Mouse (Mus musculus) embryonic facial prominence, embryonic 12.5 days (tissue): Measurements from ENCODE around the gene Plagl2. TPM values are rescaled to one million over a fixed set of nuclear protein-coding genes. Genes with fewer than 3 reads are reported as not detected.

Experiments
- ATAC-seq: fragments of 200-750 bp; cut with Nextera tagmentation; 2 replicates; pipeline ENCODE4 v1.8.0; 2017; ENCODE audit not compliant: insufficient number of reproducible peaks, insufficient read depth, low FRiP score, low TSS enrichment
- H3K27ac ChIP-seq: fragments of 300-500 bp; sonication (generic); 2 replicates; pipeline ENCODE4 v1.5.1; 2016; ENCODE audit warnings: mild to moderate bottlenecking
- H3K27me3 ChIP-seq: fragments of 300-500 bp; sonication (generic); 2 replicates; pipeline ENCODE4 v1.6.1; 2016; ENCODE audit warnings: mild to moderate bottlenecking, moderate library complexity
- H3K36me3 ChIP-seq: fragments of 300-500 bp; sonication (generic); 2 replicates; pipeline ENCODE4 v1.6.1; 2016; ENCODE audit warnings: mild to moderate bottlenecking
- H3K4me1 ChIP-seq: fragments of 300-500 bp; sonication (generic); 2 replicates; pipeline ENCODE4 v1.6.1; 2016
- H3K4me2 ChIP-seq: fragments of 300-500 bp; sonication (generic); replicated peaks from 2 replicates; pipeline ENCODE4 v1.6.1; 2016; ENCODE audit warnings: mild to moderate bottlenecking, moderate library complexity
- H3K4me3 ChIP-seq: fragments of 300-500 bp; sonication (generic); 2 replicates; pipeline ENCODE4 v1.5.1; 2016; ENCODE audit warnings: mild to moderate bottlenecking
- H3K9ac ChIP-seq: fragments of 300-500 bp; sonication (generic); 2 replicates; pipeline ENCODE4 v1.6.1; 2016; ENCODE audit warnings: mild to moderate bottlenecking, moderate library complexity
- H3K9me3 ChIP-seq: fragments of 300-500 bp; sonication (generic); 2 replicates; pipeline ENCODE4 v1.6.1; 2016; ENCODE audit warnings: mild to moderate bottlenecking, moderate library complexity
- WGBS: fragments of 180-500 bp; shearing (Covaris S2); methylation state at CpG from one replicate; pipeline ENCODE4 v1.1.7; 2016; 5-methylcytosine and 5-hydroxymethylcytosine counted together
- polyA plus RNA-seq: library from polyadenylated mRNA; unstranded; fragments of >200 nt; fragmentation: Nextera tagmentation; extraction: Ambion mirVana; gene quantifications from 2 replicates; pipeline ENCODE4 v1.2.1, GENCODE M21; 2016

The Plagl2 gene
- polyA plus RNA-seq, 1 experiment from 2014 or later = 16.7 TPM

DNA sequence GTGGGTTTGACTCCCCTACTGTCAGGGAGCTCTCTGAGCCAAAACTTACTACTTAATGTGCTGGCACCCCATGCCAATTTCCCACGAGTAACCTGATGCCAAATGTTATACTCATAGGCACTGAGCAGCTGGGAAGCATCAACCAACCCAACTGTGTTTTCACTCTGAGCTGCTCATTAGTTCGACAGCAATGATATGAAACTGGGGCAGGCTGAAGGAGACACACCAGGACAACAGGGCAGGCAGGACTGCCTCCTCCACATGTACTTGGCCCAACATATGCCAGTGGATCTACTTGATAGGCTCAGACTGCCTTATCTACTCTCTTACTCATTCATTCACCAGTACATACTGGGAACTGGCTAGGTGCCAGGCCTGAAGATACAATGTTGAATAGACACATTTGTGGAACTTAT lies 55.0 kb downstream of the Plagl2 start:
- H3K27me3 ChIP-seq = no peaks in the 10 kb centered on the region
- 66% methylated on average over 2 of the region's 2 CpGs for WGBS

DNA sequence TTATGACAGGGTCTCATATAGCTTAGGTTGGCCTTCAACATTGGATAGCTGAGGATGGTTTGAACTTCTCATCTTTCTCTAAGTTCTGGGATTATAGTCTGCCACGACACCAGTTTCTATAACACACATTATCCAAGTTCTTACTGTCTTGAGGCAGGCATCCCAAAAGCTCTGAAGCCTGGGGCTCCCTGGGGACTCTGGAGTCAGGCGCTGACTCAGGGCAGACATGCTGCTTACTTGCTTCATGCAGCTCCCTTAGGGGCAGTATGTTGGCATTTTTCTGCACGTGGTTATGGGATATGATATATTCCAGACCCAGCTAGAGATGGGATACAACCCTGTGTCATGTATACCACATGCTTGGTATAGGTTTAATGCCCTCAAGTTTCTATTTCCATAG lies 61.3 kb downstream of the Plagl2 start:
- 77% methylated on average over 3 of the region's 3 CpGs for WGBS

More for the DNA sequence above, 55.0 kb downstream of the Plagl2 start:
- Histone ChIP-seq H3K9me3 (no peaks in the 10 kb centered on the region), H3K4me1 (no peaks in the 10 kb centered on the region), H3K4me3 (no peak overlapping the region), H3K27ac (no peak overlapping the region), H3K4me2 (no peak overlapping the region), H3K9ac (no peak overlapping the region), H3K36me3 (peaks cover 88% of the 10 kb centered on the region)
- ATAC-seq = no peak

DNA sequence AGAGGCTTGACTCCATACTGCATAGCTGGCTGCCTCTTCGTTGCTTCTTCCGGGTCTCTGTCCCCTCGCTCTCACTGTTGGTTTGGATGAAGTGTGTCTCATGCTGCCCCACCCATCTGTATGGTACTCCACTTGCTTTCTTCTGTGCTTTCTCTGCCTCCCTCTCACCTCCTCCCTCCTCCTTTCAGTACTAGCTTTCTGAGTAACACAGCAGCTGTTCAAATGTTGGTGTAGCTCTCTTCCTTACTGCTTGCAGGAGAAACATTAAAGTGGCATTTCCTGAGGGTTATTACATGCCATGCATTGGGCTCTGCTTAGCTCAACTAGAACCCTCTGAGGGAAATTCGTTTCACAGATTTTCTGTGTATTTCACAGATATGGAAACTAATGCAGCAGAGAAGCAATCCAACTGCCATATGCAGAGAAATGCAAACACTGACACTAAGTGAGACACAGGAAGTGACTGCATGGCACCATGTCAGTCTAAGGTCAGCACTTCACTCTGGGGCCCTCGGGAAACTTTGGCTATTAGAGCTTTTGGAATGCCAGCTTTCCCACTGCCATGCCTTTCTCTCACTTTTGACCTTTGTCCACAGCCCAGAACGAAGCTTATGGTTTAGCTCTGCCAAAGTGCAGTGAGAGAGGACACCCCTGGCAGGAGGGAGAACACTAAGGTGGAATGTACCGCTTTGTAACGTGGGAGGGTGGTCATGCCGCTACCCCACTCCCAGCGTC lies 61.9 kb downstream of the Plagl2 start:
- Histone ChIP-seq H3K4me1 (peaks cover 4% of the 10 kb centered on the region; the same call in 1 of the 2 replicates), H3K27ac (no peak overlapping the region), H3K9ac (no peak overlapping the region), H3K36me3 (peaks cover 45% of the 10 kb centered on the region), H3K9me3 (no peaks in the 10 kb centered on the region), H3K4me2 (no peak overlapping the region), H3K27me3 (no peaks in the 10 kb centered on the region), H3K4me3 (no peak overlapping the region)
- no peak for ATAC-seq
- 80% methylated on average over 10 of the region's 10 CpGs for WGBS

More for the DNA sequence above, 61.3 kb downstream of the Plagl2 start:
- Histone ChIP-seq H3K9me3 (no peaks in the 10 kb centered on the region), H3K4me2 (no peak overlapping the region), H3K4me1 (peaks cover 4% of the 10 kb centered on the region; the same call in 1 of the 2 replicates), H3K36me3 (peaks cover 52% of the 10 kb centered on the region), H3K4me3 (no peak overlapping the region), H3K27ac (no peak overlapping the region), H3K27me3 (no peaks in the 10 kb centered on the region), H3K9ac (no peak overlapping the region)
- ATAC-seq = no peak

Other genes starting within 250 kb of the Plagl2 start
- gene Pdrg1, start 226.0 kb downstream of the Plagl2 start, polyA plus RNA-seq = 121 and 123 TPM in 2 replicates
- gene Xkr7, start 209.6 kb downstream of the Plagl2 start, polyA plus RNA-seq = 0.33 and 0.61 TPM in 2 replicates
- 2.6 and 4.3 TPM in 2 replicates for gene Ccm2l, start 175.5 kb downstream of the Plagl2 start, polyA plus RNA-seq
- 4.0 and 4.2 TPM in 2 replicates for gene Hck, start 133.0 kb downstream of the Plagl2 start, polyA plus RNA-seq
- 82.9 and 88.1 TPM in 2 replicates for gene Tm9sf4, start 80.1 kb downstream of the Plagl2 start, polyA plus RNA-seq
- gene Tspyl3, start 16.0 kb downstream of the Plagl2 start, polyA plus RNA-seq = 15.2 and 16.9 TPM in 2 replicates
- 6.8 and 7.6 TPM in 2 replicates for gene Pofut1, start 107 bp upstream of the Plagl2 start, polyA plus RNA-seq
- gene Kif3b, start 50.0 kb upstream of the Plagl2 start, polyA plus RNA-seq = 7.6 TPM in 2 replicates
- 19.1 and 23.9 TPM in 2 replicates for gene Asxl1, start 104.4 kb upstream of the Plagl2 start, polyA plus RNA-seq